In genomic region chr8:105900180-105900940, GRCm38 (mm10) we compare ENCODE assay signal across 8 mouse cellular contexts. TPM values are rescaled to one million over a fixed set of nuclear protein-coding genes. Genes with fewer than 3 reads are reported as not detected.
DNase-seq lines count a peak whose midpoint lies in the region; ATAC-seq and TF ChIP-seq lines count a peak whose summit lies in the region.

Gene Pskh1 (plus strand): TSS chr8:105900441.

- no peaks in the 10 kb centered on the region for H3K9me3 ChIP-seq in forebrain, embryonic 10.5 days
- no peaks in the 10 kb centered on the region for H3K9me3 ChIP-seq in heart, embryonic 15.5 days (replicated peaks)
- no peaks in the 10 kb centered on the region for H3K9me3 ChIP-seq in liver, embryonic 14.5 days (ENCODE audit: control insufficient read depth, low read length)
- no peaks in the 10 kb centered on the region for H3K9me3 ChIP-seq in neural tube, embryonic 11.5 days (ENCODE audit: control insufficient read depth, low read length)
- no peaks in the 10 kb centered on the region for H3K9me3 ChIP-seq in stomach, postnatal 0 days (ENCODE audit: control insufficient read depth, low read length)

- peaks cover 13% of the 10 kb centered on the region for H3K4me1 ChIP-seq in forebrain, embryonic 10.5 days
- peaks cover 12% of the 10 kb centered on the region for H3K4me1 ChIP-seq in heart, embryonic 15.5 days (replicated peaks)
- H3K4me1 ChIP-seq in liver, embryonic 14.5 days (replicated peaks; ENCODE audit: control insufficient read depth in 2 of 2, insufficient read depth in 2 of 2, low read length in 1 of 2), result peaks cover 8 to 12% of the 10 kb centered on the region in 2 experiments
- peaks cover 4% of the 10 kb centered on the region for H3K4me1 ChIP-seq in neural tube, embryonic 11.5 days (ENCODE audit: control insufficient read depth, insufficient read depth, low read length)
- no peaks in the 10 kb centered on the region for H3K4me1 ChIP-seq in stomach, postnatal 0 days (replicated peaks; ENCODE audit: control insufficient read depth, insufficient read depth)

- H3K4me2 ChIP-seq in heart, embryonic 15.5 days, result peak within 1 kb of the TSS; percentile 70
- peak within 1 kb of the TSS; percentile 85 for H3K4me2 ChIP-seq in liver, embryonic 14.5 days (ENCODE audit: low read depth)
- H3K4me2 ChIP-seq in neural tube, embryonic 11.5 days (ENCODE audit: low read depth), result peak within 1 kb of the TSS; percentile 61
- H3K4me2 ChIP-seq in stomach, postnatal 0 days (replicated peaks; ENCODE audit: low read depth), result peak within 1 kb of the TSS; percentile 77

- WGBS in forebrain, embryonic 10.5 days, result under 1% methylated on average over 68 of the region's 68 CpGs
- under 1% methylated on average over 68 of the region's 68 CpGs for WGBS in heart, embryonic 15.5 days
- WGBS in liver, embryonic 14.5 days (ENCODE audit: insufficient replicate concordance), result under 1% methylated on average over 68 of the region's 68 CpGs
- WGBS in neural tube, embryonic 11.5 days, result under 1% methylated on average over 68 of the region's 68 CpGs
- whole genome bisulfite sequencing in stomach, postnatal 0 days, result under 1% methylated on average over 58 of the region's 68 CpGs

- 0 out of 2 replicates have a peak, but pooled peaks cover 2% of the 10 kb centered on the region for H3K36me3 ChIP-seq in forebrain, embryonic 10.5 days (replicated peaks)
- H3K36me3 ChIP-seq in heart, embryonic 15.5 days, result no peaks in the 10 kb centered on the region
- no peaks in the 10 kb centered on the region for H3K36me3 ChIP-seq in liver, embryonic 14.5 days (replicated peaks; ENCODE audit: control insufficient read depth, insufficient read depth, low read depth)
- no peaks in the 10 kb centered on the region for H3K36me3 ChIP-seq in neural tube, embryonic 11.5 days (ENCODE audit: control insufficient read depth, insufficient read depth, low read length)
- H3K36me3 ChIP-seq in stomach, postnatal 0 days (ENCODE audit: control insufficient read depth, insufficient read depth, low read length), result no peaks in the 10 kb centered on the region; the same call in 1 of the 2 replicates

- 0 out of 2 replicates have a peak, but pooled peaks have one; percentile 17 for TF ChIP-seq CTCF in liver, embryonic 14.5 days (IDR thresholded peaks at IDR 0.05; ENCODE audit: low read depth)
- peak; percentile 27; the same call in 1 of the 2 replicates for TF ChIP-seq CTCF in stomach, postnatal 0 days (IDR thresholded peaks at IDR 0.05; ENCODE audit: low read depth)

- DNase-seq in CD8-positive naive resting alpha-beta T cell, adult 2 months (ENCODE audit: low read depth in 2 of 2, low spot score in 2 of 2), result peak; percentile 86 to 87
- DNase-seq in c-Kit-positive CD71-negative TER-119-negative erythroid progenitor cells, embryonic 14.5 days (ENCODE audit: low read depth), result peak; percentile 89
- DNase-seq in forebrain, embryonic 10.5 days (ENCODE audit: extremely low spot score, low spot score), result peak; percentile 93
- peak; percentile 93 to 96 for DNase-seq in kidney, postnatal 25 days
- peak; percentile 86 to 89 (median 87) for DNase-seq in liver, embryonic 14.5 days (ENCODE audit: low read depth in 3 of 3, low spot score in 3 of 3)
- DNase-seq in neural tube, embryonic 11.5 days (ENCODE audit: low spot score), result peak; percentile 96
- peak; percentile 95 for DNase-seq in stomach, postnatal 0 days (ENCODE audit: low spot score)

- no peak for TF ChIP-seq EP300 in liver, embryonic 14.5 days (IDR thresholded peaks at IDR 0.05; ENCODE audit: low read depth)
- TF ChIP-seq EP300 in stomach, postnatal 0 days (optimal IDR thresholded peaks at IDR 0.05), result no peak

- H3K27me3 ChIP-seq in forebrain, embryonic 10.5 days (ENCODE audit: poor library complexity, severe bottlenecking), result no peaks in the 10 kb centered on the region
- H3K27me3 ChIP-seq in heart, embryonic 15.5 days, result no peaks in the 10 kb centered on the region
- H3K27me3 ChIP-seq in liver, embryonic 14.5 days (ENCODE audit: control insufficient read depth, insufficient read depth, low read length), result no peaks in the 10 kb centered on the region
- no peaks in the 10 kb centered on the region for H3K27me3 ChIP-seq in neural tube, embryonic 11.5 days (ENCODE audit: control insufficient read depth, insufficient read depth, low read length)
- no peaks in the 10 kb centered on the region for H3K27me3 ChIP-seq in stomach, postnatal 0 days (ENCODE audit: control insufficient read depth, insufficient read depth, low read length)

- H3K27ac ChIP-seq in forebrain, embryonic 10.5 days, result peak within 1 kb of the TSS; percentile 93
- peak within 1 kb of the TSS; percentile 93 for H3K27ac ChIP-seq in heart, embryonic 15.5 days
- peak within 1 kb of the TSS; percentile 94 for H3K27ac ChIP-seq in liver, embryonic 14.5 days
- H3K27ac ChIP-seq in neural tube, embryonic 11.5 days (ENCODE audit: low read depth, low read length), result peak within 1 kb of the TSS; percentile 61
- peak within 1 kb of the TSS; percentile 93 for H3K27ac ChIP-seq in stomach, postnatal 0 days (replicated peaks)

- ATAC-seq in heart, embryonic 15.5 days (replicated peaks; ENCODE audit: insufficient number of reproducible peaks, insufficient read depth, low FRiP score, low read depth), result peak; percentile 95
- ATAC-seq in liver, embryonic 14.5 days (ENCODE audit: insufficient read depth), result peak; percentile 94
- peak; percentile 93 for ATAC-seq in neural tube, embryonic 11.5 days (ENCODE audit: insufficient read depth, low FRiP score, low TSS enrichment)
- peak; percentile 95 for ATAC-seq in stomach, postnatal 0 days (ENCODE audit: low FRiP score, low TSS enrichment)

- H3K9ac ChIP-seq in heart, embryonic 15.5 days, result peak within 1 kb of the TSS; percentile 99
- H3K9ac ChIP-seq in liver, embryonic 14.5 days (replicated peaks), result peak within 1 kb of the TSS; percentile 100
- H3K9ac ChIP-seq in neural tube, embryonic 11.5 days (ENCODE audit: low read length), result peak within 1 kb of the TSS; percentile 92
- peak within 1 kb of the TSS; percentile 97 for H3K9ac ChIP-seq in stomach, postnatal 0 days (ENCODE audit: low read length)

- peak within 1 kb of the TSS; percentile 78 for H3K4me3 ChIP-seq in forebrain, embryonic 10.5 days
- peak within 1 kb of the TSS; percentile 97 for H3K4me3 ChIP-seq in heart, embryonic 15.5 days
- H3K4me3 ChIP-seq in liver, embryonic 14.5 days (ENCODE audit: insufficient read depth in 1 of 2, low read depth in 2 of 2, low read length in 2 of 2), result peak within 1 kb of the TSS; percentile 80 to 99
- H3K4me3 ChIP-seq in neural tube, embryonic 11.5 days (ENCODE audit: low read depth, low read length), result peak within 1 kb of the TSS; percentile 83
- H3K4me3 ChIP-seq in stomach, postnatal 0 days (ENCODE audit: low read depth, low read length), result peak within 1 kb of the TSS; percentile 96

RNA-seq across cellular contexts. Expression of gene Pskh1, which starts in this region (rescaled TPM):
- 29.6 and 29.9 TPM in 2 replicates for polyA plus RNA-seq in forebrain, embryonic 10.5 days (2016; fragmentation: Nextera tagmentation; extraction: Ambion mirVana)
- 19.5 and 25.8 TPM in 2 replicates for polyA plus RNA-seq in heart, embryonic 15.5 days (2015; fragmentation: Nextera tagmentation; extraction: Ambion mirVana)
- 9.8 and 12.3 TPM in 2 replicates for polyA plus RNA-seq in liver, embryonic 14.5 days (2012; rRNA removed)
- polyA plus RNA-seq in liver, embryonic 14.5 days (2014; fragmentation: Nextera tagmentation; extraction: Ambion mirVana), result 6.2 and 8.0 TPM in 2 replicates
- 18.1 and 20.4 TPM in 2 replicates for polyA plus RNA-seq in neural tube, embryonic 11.5 days (2014; fragmentation: Nextera tagmentation; extraction: Ambion mirVana)
- 13.4 and 14.8 TPM in 2 replicates for polyA plus RNA-seq in stomach, postnatal 0 days (2015; fragmentation: Nextera tagmentation; extraction: Ambion mirVana)

Comparison
In these comparisons a context has a peak if more than half of its experiments do, and no peak if none do; other contexts are left out.
1. Peak in every context shown above with its lines: DNase-seq, ATAC-seq, H3K4me3 ChIP-seq and H3K27ac ChIP-seq.